Mouse (Mus musculus): ENCODE measurements at regions not wholly inside any gene's neighbourhood (a gene's known extent, or its start where the extent isn't known, plus 50 kb on each side); places are given as distances from the start of the nearest gene placed in this dataset.

GRCm38 (mm10) chr12:64736008-64736663, 181.6 kb upstream of the Gm527 start:
- DNase-seq (ENCODE audit: low read depth), result no peak

DNA sequence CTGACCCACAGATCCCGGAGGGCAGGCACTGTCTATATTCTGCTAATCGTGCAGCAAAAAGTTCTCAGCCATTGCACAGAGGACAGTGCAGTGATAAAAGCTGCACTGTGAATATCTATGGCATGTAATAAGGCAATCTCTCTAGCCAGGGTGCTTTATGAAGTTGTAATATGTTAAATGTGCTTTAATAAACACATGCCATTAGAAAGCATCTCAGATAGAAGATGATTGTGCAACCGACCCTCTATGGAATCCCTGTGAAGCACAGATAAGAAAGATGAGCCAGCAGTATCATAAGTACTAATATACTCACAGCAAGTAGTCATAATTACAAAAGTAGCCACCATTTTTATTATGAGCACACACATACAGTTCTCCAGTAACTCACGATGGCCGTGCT, 214.3 kb upstream of the Gm527 start:
- no peak for DNase-seq (ENCODE audit: low read depth)

DNA sequence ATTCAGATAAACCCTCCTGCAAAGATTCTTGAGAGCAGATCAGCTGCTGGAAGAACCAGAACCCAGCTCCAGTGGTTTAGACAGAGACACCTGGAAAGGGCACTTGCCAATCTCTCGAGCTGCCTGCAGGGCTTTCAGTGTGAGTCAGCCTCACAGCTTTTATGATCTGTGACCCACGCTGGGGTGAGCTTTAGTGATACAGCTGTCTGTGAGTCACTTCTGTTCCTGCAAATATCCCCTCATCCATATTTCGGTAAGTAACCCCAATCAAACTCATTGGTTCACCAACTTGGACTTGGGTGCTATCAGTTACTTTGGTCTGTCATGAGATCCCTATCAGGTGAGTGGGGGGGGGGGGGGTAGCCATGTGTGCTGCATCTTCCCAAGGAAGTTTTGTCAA, 216.6 kb upstream of the Gm527 start:
- DNase-seq (ENCODE audit: low read depth), result no peak

- no peak for DNase-seq (ENCODE audit: low read depth)
These were observed 220.9 kb upstream of the Fscb start for GRCm38 (mm10) chr12:64695343-64695742.

- no peak for DNase-seq (ENCODE audit: low read depth)
These were observed 218.0 kb upstream of the Fscb start for GRCm38 (mm10) chr12:64692196-64693169.

GRCm38 (mm10) chr12:64689642-64690041, 215.2 kb upstream of the Fscb start:
- peak; percentile 0 for DNase-seq (ENCODE audit: low read depth)

GRCm38 (mm10) chr12:64688618-64689017, 214.1 kb upstream of the Fscb start:
- no peak for DNase-seq (ENCODE audit: low read depth)

- DNase-seq (ENCODE audit: low read depth), result no peak
These were observed 166.4 kb upstream of the Fscb start for GRCm38 (mm10) chr12:64640864-64641416.

DNA sequence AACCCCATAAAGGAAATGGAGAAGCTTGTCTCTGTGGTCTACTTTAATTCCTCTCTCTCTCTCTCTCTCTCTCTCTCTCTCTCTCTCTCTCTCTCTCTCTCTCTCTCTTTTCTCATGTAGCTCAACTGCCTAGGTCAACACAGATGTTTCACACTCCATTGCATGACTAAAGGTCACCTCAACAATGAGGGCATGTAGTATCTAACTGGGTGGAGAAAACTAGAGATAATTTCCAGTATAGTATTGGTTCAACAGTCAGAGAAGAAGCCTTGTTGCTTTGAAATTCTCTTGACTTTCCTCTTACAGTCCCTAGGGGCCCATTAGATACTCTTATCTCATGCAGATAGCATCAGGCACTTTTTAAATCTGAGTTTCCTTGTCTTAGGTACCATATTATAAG, 140.4 kb upstream of the Fscb start:
- DNase-seq (ENCODE audit: low read depth), result no peak
